Mouse (Mus musculus) kidney, adult 9 months (tissue): ENCODE measurements around the gene Ddi2.

Source experiments
- DNase-seq: peaks from one replicate; pipeline ENCODE4 v3.0.0; 2022

The Ddi2 gene

DNA sequence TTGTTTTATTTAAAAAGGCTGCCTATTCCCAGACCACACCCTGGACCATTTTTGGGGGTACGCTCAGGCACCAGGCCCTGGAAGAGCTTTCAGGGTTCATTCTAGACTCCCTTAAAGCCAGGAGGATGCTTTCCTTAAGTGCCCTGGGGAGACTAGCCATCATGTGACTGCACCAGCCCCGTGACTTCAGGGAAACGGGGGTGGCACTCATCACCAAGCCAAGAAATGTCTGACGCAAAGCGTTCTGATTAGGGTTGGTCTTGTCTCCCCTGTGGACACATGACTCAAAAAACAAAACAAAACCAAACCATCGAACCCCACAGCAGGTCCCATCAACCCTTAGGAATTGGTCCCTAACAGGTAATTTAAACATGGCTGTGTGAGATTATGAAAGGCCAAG lies 71.9 kb downstream of the Ddi2 start:
- DNase-seq = no peak

DNA sequence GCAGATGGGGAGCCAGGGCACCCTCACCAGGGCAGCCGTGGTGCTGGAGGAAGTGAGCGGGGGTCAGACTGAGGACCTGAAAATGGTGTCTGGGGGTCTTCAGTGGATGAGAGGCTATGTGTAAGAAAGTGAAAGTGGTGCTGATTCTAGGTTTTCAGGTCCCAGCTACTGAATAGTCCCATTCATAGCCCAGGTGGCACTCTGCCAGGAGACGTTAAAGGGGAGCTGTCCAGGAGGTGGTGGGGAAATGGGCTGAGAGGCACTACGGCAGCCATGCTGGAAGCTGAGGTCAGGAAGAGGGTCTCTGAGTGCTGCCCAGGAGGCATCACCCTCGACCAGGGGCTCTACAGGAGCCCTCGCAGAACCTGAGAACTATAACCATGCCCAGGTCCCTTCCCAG lies 74.0 kb downstream of the Ddi2 start:
- no peak for DNase-seq

DNA sequence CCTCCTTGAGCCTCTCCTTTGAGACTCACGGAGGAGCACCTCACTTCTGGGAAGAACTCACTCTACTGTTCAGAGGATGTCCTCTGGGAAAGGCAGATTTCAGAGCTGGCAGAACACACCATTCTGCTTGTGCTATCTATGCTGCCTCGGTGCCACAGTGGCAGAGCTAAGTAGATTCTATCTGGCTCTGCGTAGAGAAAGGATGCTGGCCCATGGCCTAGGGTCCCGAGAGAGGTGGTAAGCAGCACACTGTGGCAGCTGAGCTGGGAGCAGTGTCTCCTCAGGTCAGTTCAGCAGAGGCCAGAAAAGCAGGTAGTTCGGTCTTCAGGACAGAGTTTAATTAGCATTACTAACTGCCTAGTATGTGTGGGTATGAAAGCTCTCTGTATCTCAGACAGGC lies 75.0 kb downstream of the Ddi2 start:
- no peak for DNase-seq

DNA sequence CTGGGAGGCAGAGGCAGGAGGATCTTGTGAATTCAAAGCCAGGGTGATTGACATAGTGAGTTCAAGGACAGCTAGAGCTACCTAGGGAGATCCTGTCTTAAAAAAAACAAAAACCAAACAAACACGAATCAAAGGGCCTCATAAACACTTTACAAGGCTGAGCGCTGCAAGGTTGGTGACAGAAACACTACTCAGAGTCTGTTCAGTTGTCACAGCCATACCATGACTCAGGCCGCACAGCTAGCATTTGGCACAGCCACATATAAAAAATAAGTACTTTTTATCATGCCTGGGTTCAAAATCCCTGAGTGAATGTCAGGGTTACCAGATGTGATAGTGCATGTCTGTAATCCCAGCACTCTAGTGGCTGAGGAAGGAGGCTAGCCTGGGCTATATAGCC lies 76.0 kb downstream of the Ddi2 start:
- DNase-seq = no peak

DNA sequence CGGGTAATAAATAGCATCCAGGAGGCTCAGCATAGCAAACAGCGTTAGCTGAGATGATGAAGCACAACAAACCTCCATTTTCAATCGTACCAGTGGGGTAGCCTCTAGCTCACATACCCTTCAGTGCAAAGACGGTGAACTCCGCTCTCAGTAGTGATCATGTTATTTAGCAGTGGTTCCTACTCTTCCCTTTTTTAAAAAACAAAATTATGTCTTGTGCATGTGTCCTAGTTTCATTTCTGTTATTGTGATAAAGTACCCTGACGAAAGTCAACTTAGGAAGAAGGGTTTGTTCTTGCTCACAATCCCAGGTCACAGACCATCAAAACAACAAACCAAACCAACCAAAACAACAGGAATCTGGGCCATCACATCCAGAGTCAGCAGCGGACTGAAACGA lies 77.2 kb downstream of the Ddi2 start:
- DNase-seq = no peak

DNA sequence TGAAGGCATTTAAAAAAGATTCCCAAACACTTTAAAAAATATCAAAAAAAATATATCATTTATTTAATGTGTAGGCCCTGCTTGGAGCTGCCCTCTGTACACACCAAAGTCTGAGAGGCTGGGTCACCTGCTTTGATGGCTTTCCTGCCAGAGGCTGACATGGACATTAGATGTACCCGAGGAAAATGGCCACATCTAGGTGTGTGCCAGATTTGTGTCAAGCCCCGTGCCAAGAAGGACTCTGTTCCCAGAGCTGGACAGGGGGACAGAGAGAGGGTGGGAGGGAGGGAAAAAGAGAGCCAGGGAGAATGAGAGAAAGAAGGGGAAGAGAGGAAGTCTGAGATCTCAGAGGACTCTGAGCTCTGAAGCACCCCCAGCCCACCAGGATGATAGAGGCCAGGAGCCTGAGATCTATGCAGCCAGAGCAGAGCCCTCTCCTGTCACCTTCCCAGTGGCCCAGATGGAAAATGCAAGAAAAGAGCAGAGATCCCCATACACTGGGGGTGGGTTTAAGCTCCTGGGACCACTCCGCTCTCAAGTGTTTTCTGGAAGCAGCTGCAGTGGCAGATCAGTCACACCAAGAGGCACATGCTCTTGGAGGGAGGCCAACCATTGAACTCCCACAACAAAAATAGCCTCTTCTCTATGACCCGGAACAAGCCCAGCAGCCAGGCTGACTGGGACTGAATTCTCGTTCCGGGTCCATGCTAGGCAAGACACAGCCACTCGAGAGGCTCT lies 79.9 kb downstream of the Ddi2 start:
- peak; percentile 90 for DNase-seq

DNA sequence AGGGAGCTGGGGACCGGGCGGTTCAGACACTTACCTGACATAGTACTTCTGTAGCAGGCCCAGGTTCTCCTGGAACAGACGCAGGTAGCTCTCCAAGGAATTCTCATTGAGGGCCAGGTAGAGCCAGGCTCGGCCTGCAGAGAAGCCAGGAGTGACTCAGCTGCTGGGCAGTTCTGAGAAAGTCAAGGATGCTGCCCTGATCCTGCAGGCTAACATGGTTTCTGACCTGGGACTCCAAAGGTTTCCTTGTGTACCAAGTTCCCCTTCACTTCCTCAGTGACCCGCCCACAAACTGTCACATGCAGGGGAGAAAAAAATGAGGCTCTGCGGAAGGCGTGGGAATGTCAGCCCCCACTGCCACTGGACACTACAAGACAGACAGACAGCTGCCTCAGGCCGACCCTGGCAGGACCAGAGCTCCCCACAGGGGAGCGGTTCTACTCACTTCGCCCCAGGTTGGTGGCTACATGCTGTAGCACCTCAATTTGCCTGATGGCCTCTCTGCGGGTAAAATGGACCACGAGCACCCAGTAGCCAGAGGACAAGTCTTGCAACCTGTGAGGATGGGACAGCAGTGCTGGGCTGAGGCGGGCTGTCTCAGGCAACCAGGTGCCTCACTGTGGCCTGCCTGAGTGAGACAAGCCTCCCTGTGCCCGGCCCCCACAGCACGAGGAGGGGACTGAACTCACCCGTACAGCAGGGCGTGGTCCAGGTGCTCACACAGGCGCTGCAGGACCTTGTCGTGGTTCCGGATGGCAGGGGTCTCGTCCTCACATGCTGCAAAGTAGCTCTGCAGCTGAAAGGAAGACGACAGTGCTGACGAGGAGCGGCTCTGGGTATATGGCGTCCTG lies 81.0 kb downstream of the Ddi2 start:
- peak; percentile 80 for DNase-seq

DNA sequence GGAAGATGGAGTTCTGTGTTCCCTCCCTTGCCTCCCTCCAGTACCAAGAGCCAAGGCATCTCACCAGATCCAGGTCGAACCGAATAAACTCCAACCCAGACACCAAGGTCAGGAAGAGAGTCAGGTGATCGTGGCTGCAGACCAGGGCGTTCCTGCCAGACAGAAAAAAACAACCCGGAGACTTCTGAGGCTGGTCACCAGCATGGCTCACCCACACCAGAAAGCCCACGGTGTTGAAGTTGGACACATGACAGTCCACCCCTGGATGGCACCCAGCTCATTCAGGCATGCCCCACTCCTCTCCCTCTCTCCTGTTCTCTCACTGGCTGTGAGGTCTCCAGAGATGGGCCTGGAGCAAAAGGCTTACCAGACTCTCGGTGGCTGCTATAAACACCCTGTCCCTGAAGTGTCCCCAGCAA lies 81.9 kb downstream of the Ddi2 start:
- peak; percentile 92 for DNase-seq

DNA sequence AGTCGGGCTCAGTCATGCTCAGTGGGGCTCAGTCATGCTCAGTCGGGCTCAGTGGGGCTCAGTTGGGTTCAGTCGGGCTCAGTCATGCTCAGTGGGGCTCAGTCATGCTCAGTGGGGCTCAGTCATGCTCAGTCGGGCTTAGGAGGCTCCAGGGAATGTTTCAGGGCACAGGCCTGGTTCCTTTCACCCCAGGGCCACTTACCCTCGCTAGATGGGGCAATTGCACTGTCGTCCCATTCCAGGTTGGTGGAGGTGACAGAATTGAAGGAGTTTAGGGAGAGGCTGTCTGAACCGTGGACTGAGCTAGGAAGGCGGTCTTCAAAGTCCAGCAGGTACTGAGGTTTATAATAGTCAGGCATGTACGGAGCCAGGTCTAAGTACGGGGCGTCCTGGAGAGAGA lies 83.7 kb downstream of the Ddi2 start:
- no peak for DNase-seq

DNA sequence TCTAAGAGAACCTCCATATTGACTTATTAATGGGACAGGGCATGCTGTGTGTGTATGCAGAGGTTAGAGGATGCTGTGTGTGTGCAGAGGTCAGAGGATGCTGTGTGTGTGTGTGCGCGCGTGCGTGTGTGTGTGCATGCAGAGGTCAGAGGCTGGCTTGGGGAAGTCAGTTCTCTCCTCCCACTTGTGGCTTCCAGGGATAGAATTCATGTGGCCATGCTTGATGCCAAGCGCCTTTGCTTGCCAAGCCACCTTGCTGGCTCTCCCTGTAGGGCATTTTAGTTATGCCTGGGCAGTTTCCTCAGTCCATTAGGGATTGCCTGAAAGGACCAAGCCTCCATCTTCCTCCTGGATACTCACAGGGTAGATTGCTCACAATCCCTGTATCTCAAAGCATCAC lies 86.5 kb downstream of the Ddi2 start:
- DNase-seq = peak; percentile 88

DNA sequence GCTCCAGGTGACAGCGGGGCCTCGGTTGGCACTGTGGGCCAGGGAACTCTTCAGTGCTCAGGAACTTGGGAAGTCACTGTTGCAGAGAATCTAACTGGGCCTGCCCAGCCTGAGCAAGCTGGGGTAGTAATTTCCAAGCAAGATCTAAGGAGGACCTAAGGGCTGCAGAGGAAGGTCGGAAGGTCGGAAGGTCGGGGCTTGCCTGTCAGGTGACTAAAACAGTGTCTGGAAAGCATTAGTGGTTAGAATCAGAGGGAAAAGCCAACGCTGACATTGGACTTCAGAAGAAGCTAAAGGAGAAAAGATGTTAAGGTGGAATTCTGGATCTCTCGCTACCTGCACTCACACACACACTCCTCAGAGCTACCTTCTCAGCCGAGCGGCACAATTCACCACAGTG lies 87.2 kb downstream of the Ddi2 start:
- DNase-seq = no peak

DNA sequence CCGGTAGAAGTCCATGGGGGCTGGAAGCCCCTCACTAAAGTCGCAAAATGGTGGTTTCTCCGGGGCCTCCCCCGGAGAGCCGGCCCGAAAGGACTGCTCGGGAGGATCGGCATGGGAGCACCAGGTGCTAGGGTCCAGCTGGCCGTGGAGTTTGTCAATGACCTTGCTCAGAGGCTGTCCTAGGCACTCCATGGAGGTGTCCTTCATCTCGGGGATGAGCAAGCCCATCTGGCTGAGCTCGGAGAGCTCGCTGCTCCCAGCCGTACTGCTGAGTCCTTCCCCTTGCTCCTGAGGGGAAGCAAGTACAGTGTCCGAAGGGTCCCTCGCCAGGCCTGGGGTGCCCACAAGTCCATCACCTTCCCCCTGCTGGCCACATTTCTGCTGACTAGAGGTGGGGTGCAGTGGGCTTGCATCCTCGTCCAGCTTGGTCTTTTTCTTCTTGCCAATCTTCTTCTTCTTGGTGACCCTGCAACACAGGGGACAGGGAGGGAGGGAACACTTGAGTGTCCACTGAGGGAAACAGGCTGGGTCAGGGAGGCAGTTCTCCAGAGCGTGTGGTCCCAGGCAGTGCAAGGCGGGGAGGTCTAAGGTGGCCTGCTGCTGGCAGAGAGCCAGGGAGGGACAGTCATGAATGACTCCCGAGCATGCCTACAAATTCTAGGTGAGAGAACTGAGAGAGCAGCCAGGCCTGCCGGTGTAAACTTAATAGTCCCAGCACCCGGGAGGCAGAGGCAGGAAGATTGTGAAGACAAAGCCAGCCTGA lies 90.9 kb downstream of the Ddi2 start:
- DNase-seq = no peak

DNA sequence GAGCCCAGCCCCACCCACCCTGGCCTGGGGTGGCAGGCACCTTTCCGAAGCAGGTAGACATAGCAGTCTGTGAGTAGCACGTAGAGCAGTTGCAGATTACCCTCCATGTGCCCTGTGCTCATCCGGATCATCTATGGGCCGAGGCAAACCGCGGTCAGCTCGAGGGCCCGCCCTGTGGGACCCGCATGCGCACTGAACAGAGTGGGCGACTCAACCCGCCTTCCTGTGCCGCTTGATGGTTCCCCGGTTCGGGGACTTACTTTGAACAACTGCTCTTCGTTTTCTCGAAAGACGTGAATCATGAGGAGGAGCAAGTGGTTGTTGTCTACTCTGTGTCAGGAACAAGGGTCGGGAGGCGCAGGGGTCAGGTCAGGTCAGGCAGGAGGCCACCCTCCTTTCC lies 92.0 kb downstream of the Ddi2 start:
- DNase-seq = no peak

DNA sequence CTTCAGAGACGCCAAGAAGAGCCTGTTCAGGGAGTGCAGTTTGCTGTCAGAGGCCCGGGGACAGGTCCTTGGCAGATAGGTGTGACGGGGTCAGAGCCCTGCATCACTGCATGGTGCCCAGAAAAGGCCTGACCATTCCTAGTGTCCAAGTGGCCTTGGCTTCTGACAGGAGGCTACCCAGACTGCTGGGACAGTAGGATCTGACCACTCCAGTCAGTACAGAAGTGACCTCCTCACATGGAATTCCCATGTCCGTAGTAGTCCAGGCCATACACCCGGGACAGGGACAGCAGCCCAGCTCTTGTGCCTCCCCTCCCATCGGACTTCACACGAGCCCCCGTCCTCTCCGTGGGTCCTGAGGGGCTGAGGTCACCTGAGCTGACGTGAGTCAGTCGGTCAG lies 93.2 kb downstream of the Ddi2 start:
- no peak for DNase-seq

DNA sequence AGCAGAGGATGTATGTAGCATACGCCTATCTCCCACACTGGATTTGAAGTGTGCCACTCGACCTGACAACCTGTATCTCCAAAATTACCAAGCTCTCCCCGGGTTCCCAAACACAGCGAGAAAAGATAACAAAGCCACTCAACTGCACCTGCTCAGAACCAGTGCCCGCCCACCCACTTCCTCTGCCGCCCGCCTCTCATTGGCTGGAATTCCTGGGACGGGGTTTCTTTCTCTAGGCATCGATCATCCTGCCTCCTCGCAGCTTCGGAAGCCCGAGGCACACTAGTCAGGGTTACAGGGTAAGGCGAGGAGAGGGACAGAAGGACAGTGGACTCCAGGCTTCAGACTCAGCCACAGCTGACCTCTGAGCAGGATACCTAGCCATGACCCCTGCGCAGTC lies 94.6 kb downstream of the Ddi2 start:
- DNase-seq = no peak
